In genomic region chr7:89983441-89983840, GRCm38 (mm10) we compare ENCODE assay signal across 29 mouse cellular contexts. TPM values are rescaled to one million over a fixed set of nuclear protein-coding genes. Genes with fewer than 3 reads are reported as not detected.
DNase-seq lines count a peak whose midpoint lies in the region; TF ChIP-seq lines count a peak whose summit lies in the region.
"Had no signal": no experiment of that assay in that cellular context is flagged by ENCODE, and none has a peak within 500 bp of the region (broad histone marks: within the 10 kb centered on the region; RNA-seq: fewer than 3 reads in every experiment).

No protein-coding gene starts in this region.

- peak overlapping the region; percentile 14; the same call in 1 of the 2 replicates for H3K27ac ChIP-seq in layer of hippocampus, adult 2 months
- no peak overlapping the region for H3K27ac ChIP-seq in kidney, adult 2 months (ENCODE audit: insufficient read depth, low read depth, low read length)
- H3K27ac ChIP-seq: embryonic facial prominence, embryonic 10.5 days; embryonic facial prominence, embryonic 15.5 days; forebrain, embryonic 13.5 days; heart, embryonic 10.5 days; heart, embryonic 15.5 days; liver, embryonic 14.5 days; stomach, postnatal 0 days had no signal

- no peak for TF ChIP-seq CTCF in layer of hippocampus, adult 2 months (conservative IDR thresholded peaks at IDR 0.05)
- no peak for TF ChIP-seq CTCF in kidney, adult 2 months (conservative IDR thresholded peaks at IDR 0.05; ENCODE audit: insufficient read depth, insufficient read length, low read depth, low read length)

- no peak for TF ChIP-seq POLR2A in kidney, adult 2 months (IDR thresholded peaks at IDR 0.05; ENCODE audit: low read depth, low read length)

- 99% methylated on average over 2 of the region's 2 CpGs for WGBS in kidney, adult 2 months

- no peak overlapping the region for H3K4me3 ChIP-seq in layer of hippocampus, adult 2 months
- no peak overlapping the region for H3K4me3 ChIP-seq in kidney, adult 2 months (ENCODE audit: insufficient read depth, low read depth, low read length)
- H3K4me3 ChIP-seq: embryonic facial prominence, embryonic 10.5 days; embryonic facial prominence, embryonic 15.5 days; forebrain, embryonic 13.5 days; heart, embryonic 10.5 days; heart, embryonic 15.5 days; myocyte had no signal

- no peaks in the 10 kb centered on the region for H3K36me3 ChIP-seq in kidney, adult 2 months (ENCODE audit: control insufficient read depth, insufficient read depth, low read length)
- H3K36me3 ChIP-seq: embryonic facial prominence, embryonic 10.5 days; embryonic facial prominence, embryonic 15.5 days; heart, embryonic 10.5 days; heart, embryonic 15.5 days had no signal

- peak; percentile 3 to 18 for DNase-seq in layer of hippocampus, adult 2 months (ENCODE audit: low spot score in 2 of 2)
- DNase-seq in layer of hippocampus, postnatal 10 days (ENCODE audit: low spot score in 2 of 2) = no peak
- DNase-seq in cerebellum, adult 11 months = peak; percentile 16
- DNase-seq in cerebellum, adult 9-10 months = peak; percentile 73
- no peak for DNase-seq in natural killer cell, adult 2 months (ENCODE audit: low spot score in 2 of 2)
- DNase-seq in adrenal gland, adult (ENCODE audit: inconsistent age in 2 of 2, low spot score in 1 of 2) = no peak
- DNase-seq in kidney, adult 2 months = no peak
- DNase-seq: adrenal gland, postnatal 14 days; gastrocnemius, postnatal 14 days; heart, adult 11 months; kidney, adult 18-20 months; layer of hippocampus, adult 9-11 months; liver; lung, adult 2 months; lung, postnatal 14 days; midbrain, embryonic 14.5 days; right cerebral cortex, postnatal 25 days; spleen, adult 18-20 months; thymus, adult 18-20 months; thymus, postnatal 25 days had no signal

- peaks cover 7% of the 10 kb centered on the region; the same call in 1 of the 2 replicates for H3K4me1 ChIP-seq in kidney, adult 2 months (ENCODE audit: control insufficient read depth, insufficient read depth, low read length)

- no peaks in the 10 kb centered on the region for H3K27me3 ChIP-seq in kidney, adult 2 months (replicated peaks; ENCODE audit: control insufficient read depth, insufficient read depth, low read length)
- H3K27me3 ChIP-seq: embryonic facial prominence, embryonic 15.5 days; forebrain, embryonic 13.5 days; heart, embryonic 15.5 days; Patski had no signal

RNA-seq across cellular contexts. Expression of gene Eed, which starts 2.7 kb away (rescaled TPM):
- total RNA-seq in layer of hippocampus, adult 2 months (2021) = 10 to 100 TPM; 37.2 to 42.2 TPM
- 10 to 100 TPM; 27.9 to 34.0 TPM for total RNA-seq in layer of hippocampus, postnatal 10 days (2021)
- 11.2 and 14.8 TPM in 2 replicates for polyA plus RNA-seq in kidney, adult 2 months (2012; rRNA removed)

RNA-seq across cellular contexts. Expression of gene Hikeshi, which starts 42.4 kb away (rescaled TPM):
- total RNA-seq in layer of hippocampus, adult 2 months (2021) = 10 to 100 TPM; 96.0 to 96.3 TPM
- total RNA-seq in layer of hippocampus, postnatal 10 days (2021) = 10 to 100 TPM; 85.4 to 89.8 TPM
- 69.4 and 84.3 TPM in 2 replicates for polyA plus RNA-seq in kidney, adult 2 months (2012; rRNA removed)

Comparison
In these comparisons a context has a peak if more than half of its experiments do, and no peak if none do; other contexts are left out.
1. DNase-seq: peak in layer of hippocampus, adult 2 months (2 of 2), cerebellum, adult 11 months (single experiment) and cerebellum, adult 9-10 months (single experiment); none in layer of hippocampus, postnatal 10 days (0 of 2), natural killer cell, adult 2 months (0 of 2), adrenal gland, adult (0 of 2) and kidney, adult 2 months (single experiment).